Mouse (Mus musculus): ENCODE results near the gene Trpt1.

GRCm38 (mm10) chr19:7034006-7034405, 38.1 kb downstream of the Trpt1 start:
- no peak for TF ChIP-seq EP300 (IDR thresholded peaks at IDR 0.05)
- no peak for TF ChIP-seq CTCF (IDR thresholded peaks at IDR 0.05)

Data from lung, postnatal 0 days (tissue).